Mouse (Mus musculus) erythroblast, embryonic 14.5 days (primary cell): ENCODE data around the gene Pawr. TPM values are rescaled to one million over a fixed set of nuclear protein-coding genes. Genes with fewer than 3 reads are reported as not detected.
"Not testable (repeated sequence)": the region's sequence is repeated elsewhere in the genome, so short reads cannot be mapped to it uniquely, and the experiment has no call there.

ENCODE experiments used
- H3K27me3 ChIP-seq: 2 replicates; pipeline ENCODE4 v1.6.1; 2012; ENCODE audit warnings: inconsistent platforms; ENCODE audit not compliant: control insufficient read depth
- H3K36me3 ChIP-seq: 2 replicates; pipeline ENCODE4 v1.6.1; 2012; ENCODE audit warnings: mild to moderate bottlenecking, inconsistent platforms; ENCODE audit not compliant: control insufficient read depth
- H3K4me1 ChIP-seq: 2 replicates; pipeline ENCODE4 v1.6.1; 2012; ENCODE audit warnings: inconsistent platforms; ENCODE audit not compliant: control insufficient read depth
- H3K4me3 ChIP-seq: replicated peaks from 2 replicates; pipeline ENCODE3; 2012; ENCODE audit warnings: moderate library complexity, mild to moderate bottlenecking, inconsistent platforms
- H3K9me3 ChIP-seq: 2 replicates; pipeline ENCODE4 v1.6.1; 2012; ENCODE audit warnings: low read length, inconsistent platforms, mixed read lengths; ENCODE audit not compliant: control insufficient read depth
- GATA1 ChIP-seq: IDR thresholded peaks from 2 replicates; pipeline ENCODE4 v1.6.1; 2012; ENCODE audit warnings: low read length, inconsistent platforms, mixed read lengths
- TAL1 ChIP-seq: IDR thresholded peaks from 3 replicates; pipeline ENCODE4 v1.6.1; 2012; ENCODE audit warnings: low read length, inconsistent platforms, mixed read lengths
- polyA plus RNA-seq: library from polyadenylated mRNA; stranded (reverse); fragments of >175 nt; gene quantifications from 2 replicates; pipeline ENCODE4 v1.2.3, GENCODE M21; 2012

The Pawr gene
- polyA plus RNA-seq, 1 experiment, result 0.75 TPM

- H3K4me1 ChIP-seq, result no peaks in the 10 kb centered on the region; the same call in 1 of the 2 replicates
- no peaks in the 10 kb centered on the region for H3K9me3 ChIP-seq
- H3K4me3 ChIP-seq, result no peak overlapping the region
- no peaks in the 10 kb centered on the region for H3K36me3 ChIP-seq
- TF ChIP-seq GATA1 (no peak), TAL1 (no peak)
- peaks cover 11% of the 10 kb centered on the region for H3K27me3 ChIP-seq
Measured at GRCm38 (mm10) chr10:108432194-108432593, 100.3 kb downstream of the Pawr start.

GRCm38 (mm10) chr10:108433976-108434375 lies 102.1 kb downstream of the Pawr start:
- H3K4me1 ChIP-seq, result no peaks in the 10 kb centered on the region; the same call in 1 of the 2 replicates
- TF ChIP-seq TAL1 (no peak), GATA1 (no peak)
- H3K4me3 ChIP-seq, result no peak overlapping the region
- H3K36me3 ChIP-seq, result no peaks in the 10 kb centered on the region
- H3K27me3 ChIP-seq, result peaks cover 11% of the 10 kb centered on the region
- H3K9me3 ChIP-seq, result no peaks in the 10 kb centered on the region

GRCm38 (mm10) chr10:108435616-108436015 lies 103.7 kb downstream of the Pawr start:
- H3K27me3 ChIP-seq, result peaks cover 11% of the 10 kb centered on the region
- H3K9me3 ChIP-seq, result no peaks in the 10 kb centered on the region
- no peak overlapping the region for H3K4me3 ChIP-seq
- H3K36me3 ChIP-seq, result no peaks in the 10 kb centered on the region
- no peak for TF ChIP-seq GATA1
- no peak for TF ChIP-seq TAL1
- no peaks in the 10 kb centered on the region; the same call in 1 of the 2 replicates for H3K4me1 ChIP-seq

- H3K9me3 ChIP-seq, result no peaks in the 10 kb centered on the region
- no peak overlapping the region for H3K4me3 ChIP-seq
- H3K36me3 ChIP-seq, result no peaks in the 10 kb centered on the region
- TF ChIP-seq TAL1 (no peak), GATA1 (no peak)
- H3K4me1 ChIP-seq, result no peaks in the 10 kb centered on the region; the same call in 1 of the 2 replicates
- peaks cover 11% of the 10 kb centered on the region for H3K27me3 ChIP-seq
Measured at GRCm38 (mm10) chr10:108436365-108436764, 104.4 kb downstream of the Pawr start.

- H3K27me3 ChIP-seq, H3K4me1 ChIP-seq, H3K36me3 ChIP-seq, H3K9me3 ChIP-seq, H3K4me3 ChIP-seq: not testable (repeated sequence)
Measured at GRCm38 (mm10) chr10:108440251-108440650, 108.3 kb downstream of the Pawr start.

GRCm38 (mm10) chr10:108443931-108444876 lies 112.3 kb downstream of the Pawr start:
- Histone ChIP-seq H3K36me3 (no peaks in the 10 kb centered on the region), H3K4me3 (no peak overlapping the region), H3K9me3 (no peaks in the 10 kb centered on the region), H3K4me1 (peaks cover 15% of the 10 kb centered on the region), H3K27me3 (no peaks in the 10 kb centered on the region)
- no peak for TF ChIP-seq TAL1

GRCm38 (mm10) chr10:108445123-108445522 lies 113.2 kb downstream of the Pawr start:
- TF ChIP-seq TAL1 (no peak), GATA1 (no peak)
- Histone ChIP-seq H3K4me1 (peaks cover 15% of the 10 kb centered on the region), H3K4me3 (no peak overlapping the region), H3K27me3 (no peaks in the 10 kb centered on the region), H3K36me3 (no peaks in the 10 kb centered on the region), H3K9me3 (no peaks in the 10 kb centered on the region)

GRCm38 (mm10) chr10:108445606-108446005 lies 113.7 kb downstream of the Pawr start:
- no peak for TF ChIP-seq TAL1
- Histone ChIP-seq H3K9me3 (no peaks in the 10 kb centered on the region), H3K4me1 (peaks cover 15% of the 10 kb centered on the region), H3K4me3 (no peak overlapping the region), H3K36me3 (no peaks in the 10 kb centered on the region), H3K27me3 (no peaks in the 10 kb centered on the region)

GRCm38 (mm10) chr10:108446041-108446931 lies 114.4 kb downstream of the Pawr start:
- Histone ChIP-seq H3K36me3 (no peaks in the 10 kb centered on the region), H3K9me3 (no peaks in the 10 kb centered on the region), H3K4me3 (peak overlapping the region; percentile 59), H3K27me3 (no peaks in the 10 kb centered on the region), H3K4me1 (peaks cover 15% of the 10 kb centered on the region)
- TF ChIP-seq TAL1 (no peak), GATA1 (no peak)
